Mouse (Mus musculus) myocyte (in vitro differentiated cells): ENCODE measurements around the gene Polr2c. TPM values are rescaled to one million over a fixed set of nuclear protein-coding genes. Genes with fewer than 3 reads are reported as not detected.

Experiments used
- H3K27me3 ChIP-seq: one replicate; pipeline ENCODE4 v1.6.1; 2011; ENCODE audit not compliant: control insufficient read depth, insufficient read depth, insufficient read length
- H3K36me3 ChIP-seq: one replicate; pipeline ENCODE4 v1.6.1; 2011; ENCODE audit not compliant: control insufficient read depth, insufficient read depth
- H3K4me2 ChIP-seq: one replicate; pipeline ENCODE4 v1.6.1; 2011; ENCODE audit warnings: low read depth, control low read depth
- H3K4me3 ChIP-seq: one replicate; pipeline ENCODE4 v1.5.1; 2011; ENCODE audit warnings: mild to moderate bottlenecking, control low read depth, moderate library complexity
- H3K79me2 ChIP-seq: one replicate; pipeline ENCODE4 v1.6.1; 2011; ENCODE audit not compliant: control insufficient read depth, insufficient read depth
- H3ac ChIP-seq: one replicate; pipeline ENCODE4 v1.6.1; 2011; ENCODE audit not compliant: control insufficient read depth, insufficient read length
- MYOD1 ChIP-seq, 3 experiments: IDR thresholded peaks; one replicate each; pipeline ENCODE4 v1.6.1; 2011; ENCODE audit warnings: control low read depth in 2 of 3, low read depth in 2 of 3, mild to moderate bottlenecking in 2 of 3, moderate library complexity in 1 of 3; ENCODE audit not compliant: insufficient read length in 2 of 3, control insufficient read depth in 1 of 3
- POLR2A ChIP-seq: IDR thresholded peaks from one replicate; pipeline ENCODE4 v1.6.1; 2011; ENCODE audit warnings: low read depth, mild to moderate bottlenecking, control low read depth, moderate library complexity; ENCODE audit not compliant: insufficient read length
- SRF ChIP-seq: IDR thresholded peaks from one replicate; pipeline ENCODE4 v1.6.1; 2011; ENCODE audit warnings: low read depth; ENCODE audit not compliant: control insufficient read depth, insufficient read length
- polyA plus RNA-seq: library from polyadenylated mRNA; unstranded; fragments of >200 nt; fragmentation: generic; extraction: Trizol; gene quantifications from one replicate; pipeline ENCODE4 v1.2.1, GENCODE M21; 2012; ENCODE audit warnings: missing spikeins

The Polr2c gene
- polyA plus RNA-seq, 1 experiment: 102 TPM

DNA sequence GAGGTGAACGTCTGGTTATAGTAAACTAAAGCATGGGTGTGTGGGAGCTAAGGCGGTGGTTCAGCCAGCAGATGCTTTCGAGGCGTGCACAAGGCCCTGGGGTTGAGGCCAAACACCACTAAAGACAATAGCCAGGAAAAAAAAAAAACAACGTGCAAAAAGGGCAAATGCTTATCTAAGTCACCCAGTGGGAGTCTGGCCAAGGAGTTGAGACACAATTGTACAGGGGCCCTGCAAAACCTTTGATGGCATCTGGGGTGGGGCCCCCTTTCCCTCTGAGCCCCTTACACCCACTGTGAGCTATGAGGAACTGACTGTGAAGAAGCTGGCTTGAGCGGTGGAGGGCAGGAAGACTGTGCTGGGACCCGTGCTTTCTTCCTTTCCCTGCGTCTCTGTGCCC lies 65.4 kb downstream of the Polr2c start:
- Histone ChIP-seq H3ac (no peak overlapping the region), H3K4me3 (no peak overlapping the region), H3K27me3 (no peaks in the 10 kb centered on the region), H3K36me3 (no peaks in the 10 kb centered on the region), H3K4me2 (no peak overlapping the region), H3K79me2 (no peaks in the 10 kb centered on the region)
- TF ChIP-seq MYOD1 (IDR thresholded peaks at IDR 0.05; ENCODE audit: control insufficient read depth in 1 of 3, insufficient read length in 2 of 3, low read depth in 2 of 3): no peak
- TF ChIP-seq POLR2A: no peak
- TF ChIP-seq SRF: no peak

Other genes starting within 250 kb of the Polr2c start
- 67.4 TPM for gene Arl2bp, start 190.8 kb upstream of the Polr2c start, polyA plus RNA-seq
- gene Pllp, start 161.2 kb upstream of the Polr2c start, polyA plus RNA-seq: 0.02 TPM
- gene Ccl22, start 111.9 kb upstream of the Polr2c start, polyA plus RNA-seq: not detected
- gene Cx3cl1, start 85.4 kb upstream of the Polr2c start, polyA plus RNA-seq: 8.3 TPM
- gene Ccl17, start 47.0 kb upstream of the Polr2c start, polyA plus RNA-seq: 0.48 TPM
- 126 TPM for gene Coq9, start 19.1 kb upstream of the Polr2c start, polyA plus RNA-seq
- 74.9 TPM for gene Ciapin1, start 19.1 kb upstream of the Polr2c start, polyA plus RNA-seq
- 4.4 TPM for gene Dok4, start 18.9 kb downstream of the Polr2c start, polyA plus RNA-seq
- 16.3 TPM for gene Ccdc102a, start 60.6 kb downstream of the Polr2c start, polyA plus RNA-seq
- not detected for gene Adgrg5, start 66.2 kb downstream of the Polr2c start, polyA plus RNA-seq
- gene Adgrg1, start 117.3 kb downstream of the Polr2c start, polyA plus RNA-seq: 12.4 TPM
- 9.1 TPM for gene Adgrg3, start 160.2 kb downstream of the Polr2c start, polyA plus RNA-seq
- 0.02 TPM for gene Drc7, start 197.7 kb downstream of the Polr2c start, polyA plus RNA-seq
- gene Katnb1, start 223.7 kb downstream of the Polr2c start, polyA plus RNA-seq: 20.0 TPM